Mouse (Mus musculus) heart, postnatal 0 days (tissue): Measurements from ENCODE around the gene Ryr2.

Experiments
- CTCF ChIP-seq: IDR thresholded peaks from 2 replicates; pipeline ENCODE4 v1.5.1; 2016; ENCODE audit warnings: antibody characterized with exemption, control low read depth, low read depth
- EP300 ChIP-seq: IDR thresholded peaks from 2 replicates; pipeline ENCODE4 v1.6.1; 2016; ENCODE audit warnings: antibody characterized with exemption, low read depth

GRCm38 (mm10) chr13:11868056-11868455, 238.7 kb downstream of the Ryr2 start:
- TF ChIP-seq CTCF, result no peak
- TF ChIP-seq EP300, result no peak
